Mouse (Mus musculus): ENCODE results near the gene Ptprh. TPM values are rescaled to one million over a fixed set of nuclear protein-coding genes. Genes with fewer than 3 reads are reported as not detected.

Gene Ptprh
- polyA plus RNA-seq, 2 experiments from 2014 or later, result not detected

DNA sequence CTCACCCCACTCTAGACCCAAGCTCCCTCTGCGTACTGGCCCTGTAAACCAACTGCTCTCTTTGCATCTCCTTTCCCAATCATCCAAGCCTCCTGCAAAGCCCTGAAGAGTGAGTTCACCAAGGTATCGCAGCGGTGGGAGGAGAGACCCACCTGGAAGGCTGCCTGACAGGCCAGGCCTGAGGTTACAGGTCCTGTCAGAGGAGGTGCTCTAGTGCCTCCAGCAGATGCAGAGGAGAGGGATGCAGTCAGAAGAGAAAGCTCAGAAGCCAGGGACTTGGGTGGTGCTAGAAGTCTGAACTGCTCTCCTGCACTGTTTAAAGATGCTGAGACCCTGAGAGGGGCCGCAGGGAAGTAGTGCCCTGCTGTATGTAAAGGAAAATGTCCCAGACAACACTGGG is 104.8 kb downstream of the Ptprh start:
- ATAC-seq, result no peak

Other genes with a start within 250 kb of the Ptprh start
- gene Gp6, start 206.3 kb downstream of the Ptprh start, polyA plus RNA-seq (2017; shearing (Covaris generic)), result not detected
- gene Rdh13, start 158.4 kb downstream of the Ptprh start, polyA plus RNA-seq (2017; shearing (Covaris generic)), result 10 to 100 TPM; 13.6 to 16.8 TPM
- 10 to 100 TPM in 1 of 2 experiments, 1 to 10 TPM in 1; 4.8 to 14.3 TPM for gene Eps8l1, start 143.4 kb downstream of the Ptprh start, polyA plus RNA-seq (2017; shearing (Covaris generic))
- gene Ppp1r12c, start 102.4 kb downstream of the Ptprh start, polyA plus RNA-seq (2017; shearing (Covaris generic)), result 10 to 100 TPM; 21.6 to 26.6 TPM
- 10 to 100 TPM in 1 of 2 experiments, 1 to 10 TPM in 1; 4.9 to 10.4 TPM for gene Tnnt1, start 87.7 kb downstream of the Ptprh start, polyA plus RNA-seq (2017; shearing (Covaris generic))
- 1 to 10 TPM; 1.7 to 3.6 TPM for gene Tnni3, start 79.8 kb downstream of the Ptprh start, polyA plus RNA-seq (2017; shearing (Covaris generic))
- 1 to 10 TPM in 1 of 2 experiments, under 1 TPM in 1; 0.93 to 1.6 TPM for gene Dnaaf3, start 71.6 kb downstream of the Ptprh start, polyA plus RNA-seq (2017; shearing (Covaris generic))
- not detected for gene Syt5, start 56.5 kb downstream of the Ptprh start, polyA plus RNA-seq (2017; shearing (Covaris generic))
- 1 to 10 TPM; 3.0 to 4.1 TPM for gene Tmem86b, start 27.4 kb upstream of the Ptprh start, polyA plus RNA-seq (2017; shearing (Covaris generic))
- gene Ppp6r1, start 55.0 kb upstream of the Ptprh start, polyA plus RNA-seq (2017; shearing (Covaris generic)), result 10 to 100 TPM; 10.6 to 11.1 TPM
- gene Hspbp1, start 81.0 kb upstream of the Ptprh start, polyA plus RNA-seq (2017; shearing (Covaris generic)), result 10 to 100 TPM; 38.9 to 60.9 TPM
- gene Brsk1, start 86.6 kb upstream of the Ptprh start, polyA plus RNA-seq (2017; shearing (Covaris generic)), result not detected
- gene Tmem150b, start 121.2 kb upstream of the Ptprh start, polyA plus RNA-seq (2017; shearing (Covaris generic)), result not detected
- 10 to 100 TPM; 19.7 to 28.9 TPM for gene Kmt5c, start 136.1 kb upstream of the Ptprh start, polyA plus RNA-seq (2017; shearing (Covaris generic))
- 1 to 10 TPM; 2.1 to 4.5 TPM for gene Cox6b2, start 149.1 kb upstream of the Ptprh start, polyA plus RNA-seq (2017; shearing (Covaris generic))
- not detected for gene Fam71e2, start 167.3 kb upstream of the Ptprh start, polyA plus RNA-seq (2017; shearing (Covaris generic))
- not detected for gene Il11, start 178.8 kb upstream of the Ptprh start, polyA plus RNA-seq (2017; shearing (Covaris generic))
- gene Tmem190, start 178.9 kb upstream of the Ptprh start, polyA plus RNA-seq (2017; shearing (Covaris generic)), result not detected
- 1 to 10 TPM in 1 of 2 experiments, not detected in 1; 1.2 TPM for gene Tmem238, start 185.6 kb upstream of the Ptprh start, polyA plus RNA-seq (2017; shearing (Covaris generic))
- 100 to 1,000 TPM; 460 to 740 TPM for gene Rpl28, start 188.8 kb upstream of the Ptprh start, polyA plus RNA-seq (2017; shearing (Covaris generic))
- gene Ube2s, start 208.5 kb upstream of the Ptprh start, polyA plus RNA-seq (2017; shearing (Covaris generic)), result 10 to 100 TPM; 39.3 to 43.6 TPM
- under 1 TPM in 1 of 2 experiments, not detected in 1; 0.09 TPM for gene Shisa7, start 240.7 kb upstream of the Ptprh start, polyA plus RNA-seq (2017; shearing (Covaris generic))

All from activated CD4-positive, CD25-positive, alpha-beta regulatory T cell, adult 4 months (primary cell).